Mouse (Mus musculus) yolk sac, embryonic 10.5 days (tissue): Measurements from ENCODE around the gene Map7.

Source experiments
- DNase-seq: peaks from one replicate; pipeline ENCODE4 v3.0.0-alpha.2; 2017; ENCODE audit warnings: low spot score

The Map7 gene

GRCm38 (mm10) chr10:20152131-20152530, 3.9 kb downstream of the Map7 start:
- DNase-seq, result no peak

- DNase-seq, result peak; percentile 47
Measured at GRCm38 (mm10) chr10:20153507-20153906, 5.2 kb downstream of the Map7 start.

GRCm38 (mm10) chr10:20155401-20155800, 7.1 kb downstream of the Map7 start:
- no peak for DNase-seq

GRCm38 (mm10) chr10:20157021-20157726, 8.9 kb downstream of the Map7 start:
- no peak for DNase-seq

- DNase-seq, result no peak
Measured at GRCm38 (mm10) chr10:20158756-20159155, 10.5 kb downstream of the Map7 start.

- DNase-seq, result no peak
Measured at GRCm38 (mm10) chr10:20159308-20159707, 11.0 kb downstream of the Map7 start.

GRCm38 (mm10) chr10:20160914-20161313, 12.6 kb downstream of the Map7 start:
- DNase-seq, result no peak

- DNase-seq, result no peak
Measured at GRCm38 (mm10) chr10:20164810-20165209, 16.5 kb downstream of the Map7 start.

- DNase-seq, result no peak
Measured at GRCm38 (mm10) chr10:20166797-20167196, 18.5 kb downstream of the Map7 start.

GRCm38 (mm10) chr10:20167467-20167866, 19.2 kb downstream of the Map7 start:
- no peak for DNase-seq

- no peak for DNase-seq
Measured at GRCm38 (mm10) chr10:20169182-20169674, 21.0 kb downstream of the Map7 start.

GRCm38 (mm10) chr10:20169927-20170604, 21.8 kb downstream of the Map7 start:
- no peak for DNase-seq

- peak; percentile 50 for DNase-seq
Measured at GRCm38 (mm10) chr10:20170605-20171088, 22.4 kb downstream of the Map7 start.

GRCm38 (mm10) chr10:20171209-20171608, 22.9 kb downstream of the Map7 start:
- no peak for DNase-seq

GRCm38 (mm10) chr10:20171756-20172155, 23.5 kb downstream of the Map7 start:
- DNase-seq, result no peak

GRCm38 (mm10) chr10:20173733-20174132, 25.5 kb downstream of the Map7 start:
- DNase-seq, result no peak

GRCm38 (mm10) chr10:20176054-20176453, 27.8 kb downstream of the Map7 start:
- DNase-seq, result no peak

GRCm38 (mm10) chr10:20178807-20179605, 30.7 kb downstream of the Map7 start:
- DNase-seq, result peak; percentile 51

GRCm38 (mm10) chr10:20181198-20181597, 32.9 kb downstream of the Map7 start:
- no peak for DNase-seq

- no peak for DNase-seq
Measured at GRCm38 (mm10) chr10:20181680-20182399, 33.6 kb downstream of the Map7 start.

- DNase-seq, result no peak
Measured at GRCm38 (mm10) chr10:20184326-20184725, 36.1 kb downstream of the Map7 start.

- no peak for DNase-seq
Measured at GRCm38 (mm10) chr10:20185264-20185663, 37.0 kb downstream of the Map7 start.
